Mouse (Mus musculus): Measurements from ENCODE around the gene Gm37240.

GRCm38 (mm10) chr3:85813101-85814014 lies 74.0 kb downstream of the Gm37240 start:
- TF ChIP-seq GATA1 (IDR thresholded peaks at IDR 0.05; ENCODE audit: borderline replicate concordance, low read length) (no peak), CTCF (IDR thresholded peaks at IDR 0.05; ENCODE audit: low read depth, low read length) (no peak), TAL1 (conservative IDR thresholded peaks at IDR 0.05; ENCODE audit: low read depth, low read length) (no peak), POLR2AphosphoS5 (IDR thresholded peaks at IDR 0.05; ENCODE audit: insufficient replicate concordance, low read depth, low read length) (no peak)
